Mouse (Mus musculus) inflammation-experienced regulatory T-cells, adult 6 months (primary cell): ENCODE results near the gene Eif4g3. TPM values are rescaled to one million over a fixed set of nuclear protein-coding genes. Genes with fewer than 3 reads are reported as not detected.

Experiments
- ATAC-seq: one replicate; pipeline ENCODE4 v1.8.0; 2017
- polyA plus RNA-seq, 3 experiments: library from polyadenylated mRNA; unstranded; fragments of 100-300 nt; shearing (Covaris generic); gene quantifications; one replicate each; pipeline ENCODE4 v1.2.1; 2017

The Eif4g3 gene
- polyA plus RNA-seq, 3 experiments from 2014 or later: 33.8 to 51.8 (median 42.4) TPM

DNA sequence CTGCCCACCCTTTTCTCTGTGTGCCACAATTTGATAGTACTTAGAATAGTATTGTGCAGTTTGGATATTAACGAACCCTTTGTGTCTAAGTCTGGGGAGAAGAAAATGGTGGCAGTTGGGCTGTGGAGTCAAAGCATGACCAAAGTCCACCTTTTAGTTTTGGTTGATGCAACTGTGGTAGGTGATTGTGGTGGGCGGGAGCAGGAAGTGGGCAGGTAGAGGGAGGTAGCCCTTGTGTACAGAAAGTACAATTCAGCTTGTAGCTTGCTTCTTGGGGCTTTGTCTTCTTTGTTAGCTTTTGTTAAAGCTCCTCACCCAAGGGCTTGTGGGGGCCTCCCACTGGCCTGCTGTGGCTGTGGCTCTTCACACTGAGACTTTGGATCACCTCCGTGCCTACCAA lies 109.6 kb downstream of the Eif4g3 start:
- no peak for ATAC-seq

DNA sequence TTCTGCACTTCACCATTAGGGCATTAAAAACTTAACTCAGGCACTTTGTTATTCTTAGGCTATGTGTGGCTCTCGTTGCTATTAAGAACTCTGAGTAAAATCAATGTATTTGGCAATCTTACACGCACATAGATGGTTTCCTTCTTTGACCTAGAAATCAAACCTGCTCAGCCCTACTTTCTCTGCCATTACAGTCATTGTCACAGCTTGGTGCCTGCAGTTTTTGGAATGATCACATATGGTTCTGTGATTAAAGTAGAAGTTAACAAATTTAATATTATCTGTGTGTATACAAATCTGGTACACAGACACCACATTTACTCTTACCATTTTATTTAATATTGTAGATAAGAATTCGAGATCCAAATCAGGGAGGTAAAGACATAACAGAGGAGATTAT lies 112.1 kb downstream of the Eif4g3 start:
- ATAC-seq: no peak

GRCm38 (mm10) chr4:138107441-138108409 lies 114.9 kb downstream of the Eif4g3 start:
- peak; percentile 84 for ATAC-seq

GRCm38 (mm10) chr4:138108541-138108940 lies 115.7 kb downstream of the Eif4g3 start:
- no peak for ATAC-seq

DNA sequence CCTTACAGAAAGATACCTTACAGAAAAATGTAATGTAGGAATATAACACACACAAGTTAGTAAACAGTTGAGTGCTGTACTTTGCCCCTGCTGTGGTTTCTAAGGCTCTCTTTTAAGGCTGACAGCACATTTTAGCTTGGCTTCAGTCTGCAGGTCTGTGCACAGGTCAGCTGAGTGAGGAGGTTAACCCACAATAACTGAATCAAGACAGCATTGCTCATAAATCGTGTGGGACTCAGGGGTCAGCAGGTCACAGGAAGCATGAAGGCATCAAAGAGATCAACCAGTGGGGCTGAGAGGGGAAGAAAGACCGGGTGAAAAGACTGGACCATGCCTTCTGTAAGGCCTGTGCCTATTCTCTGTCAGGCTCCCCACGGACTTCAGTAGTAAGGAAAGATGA lies 116.5 kb downstream of the Eif4g3 start:
- no peak for ATAC-seq

- no peak for ATAC-seq
Measured at GRCm38 (mm10) chr4:138111858-138112257, 119.0 kb downstream of the Eif4g3 start.

DNA sequence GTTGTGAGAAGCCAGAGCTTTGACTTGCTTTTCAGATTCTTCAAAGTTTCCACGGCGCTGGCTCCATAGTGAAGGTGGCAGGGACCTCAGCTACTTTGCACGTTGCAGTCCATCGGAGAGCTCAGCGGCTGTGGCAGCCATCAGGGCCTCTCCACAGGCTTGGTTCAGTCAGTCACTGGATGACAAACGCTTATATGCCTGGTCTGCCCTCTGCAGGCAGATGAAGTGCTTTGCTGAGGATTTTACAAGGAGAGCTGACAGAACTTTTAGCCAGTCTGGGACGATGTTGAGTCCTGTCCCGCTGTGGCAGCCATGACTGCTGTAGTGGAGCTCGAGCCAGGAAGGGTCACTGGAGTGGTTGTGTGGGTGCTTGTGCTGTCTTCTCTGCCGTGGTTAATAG lies 126.9 kb downstream of the Eif4g3 start:
- no peak for ATAC-seq

DNA sequence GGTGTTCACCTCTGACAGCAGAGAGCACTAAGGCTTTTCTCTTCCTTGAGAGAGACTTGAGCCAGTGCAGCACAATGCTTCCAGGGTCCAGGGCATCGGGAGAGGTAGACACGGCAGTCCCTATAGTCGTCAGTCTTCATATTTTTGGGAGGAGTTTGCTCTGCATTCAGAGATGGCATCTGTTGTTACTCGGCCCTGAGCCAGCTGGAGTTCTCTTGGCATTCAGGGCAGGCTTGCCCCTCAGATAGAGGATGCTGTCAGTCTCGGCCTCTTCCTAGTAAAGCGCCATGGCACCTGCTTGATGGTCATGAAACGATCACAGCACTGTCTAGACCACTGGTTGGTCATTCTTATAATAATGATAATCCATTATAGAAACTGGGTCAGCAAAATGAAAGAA lies 131.2 kb downstream of the Eif4g3 start:
- ATAC-seq: no peak

DNA sequence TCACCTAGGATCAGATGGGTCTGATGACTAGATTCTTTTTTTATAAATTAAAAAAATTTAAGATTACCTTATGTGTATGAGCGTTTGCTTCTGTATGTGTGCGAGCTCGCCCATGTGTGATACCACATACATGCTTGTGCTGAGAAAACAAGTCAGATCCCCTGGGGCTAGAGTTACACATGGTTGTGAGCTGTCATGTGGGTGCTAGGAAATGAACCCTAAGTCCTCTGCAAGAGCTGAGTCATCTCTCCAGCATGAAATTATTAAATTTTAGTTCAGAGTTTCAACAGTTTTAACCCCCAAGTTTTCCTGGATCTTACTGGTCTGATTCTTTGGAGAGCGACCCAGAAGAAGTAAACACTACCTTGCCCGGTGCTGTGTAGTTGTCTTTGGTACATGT lies 134.5 kb downstream of the Eif4g3 start:
- ATAC-seq: no peak

- ATAC-seq: no peak
Measured at GRCm38 (mm10) chr4:138127781-138128180, 135.0 kb downstream of the Eif4g3 start.

DNA sequence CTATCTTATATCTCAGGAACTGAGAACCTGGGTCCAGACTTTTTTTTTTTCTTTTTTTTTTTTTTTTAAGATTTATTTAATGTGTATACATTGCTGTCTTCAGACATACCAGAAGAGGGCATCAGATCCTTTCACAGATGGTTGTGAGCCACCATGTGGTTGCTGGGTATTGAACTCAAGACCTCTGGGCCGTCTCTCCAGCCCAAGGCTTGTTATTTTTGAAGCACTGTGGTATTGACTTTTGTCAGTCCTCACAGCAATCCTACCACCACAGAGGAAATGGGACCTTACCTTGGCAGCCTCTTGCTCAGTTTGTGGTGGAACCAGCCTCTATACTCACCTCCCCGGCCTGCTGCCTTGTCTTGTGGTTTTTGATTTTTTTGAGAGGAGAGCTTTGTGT lies 137.3 kb downstream of the Eif4g3 start:
- ATAC-seq: no peak

- no peak for ATAC-seq
Measured at GRCm38 (mm10) chr4:138131226-138131625, 138.4 kb downstream of the Eif4g3 start.

GRCm38 (mm10) chr4:138131716-138132115 lies 138.9 kb downstream of the Eif4g3 start:
- ATAC-seq: no peak

DNA sequence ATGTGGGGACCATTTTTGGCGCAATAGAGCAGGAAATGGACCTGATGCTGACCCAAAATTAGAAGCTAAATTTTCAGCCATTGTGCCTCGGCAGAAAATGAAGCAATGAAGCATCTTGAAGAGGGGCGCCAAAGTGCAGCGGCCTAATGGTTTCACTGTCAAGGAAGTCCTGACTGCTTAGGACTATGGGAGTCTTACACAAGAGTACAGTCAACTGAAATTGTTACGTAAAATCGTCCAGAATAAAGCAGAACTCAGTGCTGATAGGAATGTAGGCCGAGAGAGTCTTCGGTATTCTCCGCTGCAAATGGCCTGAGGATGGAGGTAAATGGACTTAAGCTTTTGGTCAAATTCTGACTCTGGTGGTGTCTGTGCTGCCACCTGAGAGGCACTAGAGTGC lies 140.5 kb downstream of the Eif4g3 start:
- no peak for ATAC-seq

DNA sequence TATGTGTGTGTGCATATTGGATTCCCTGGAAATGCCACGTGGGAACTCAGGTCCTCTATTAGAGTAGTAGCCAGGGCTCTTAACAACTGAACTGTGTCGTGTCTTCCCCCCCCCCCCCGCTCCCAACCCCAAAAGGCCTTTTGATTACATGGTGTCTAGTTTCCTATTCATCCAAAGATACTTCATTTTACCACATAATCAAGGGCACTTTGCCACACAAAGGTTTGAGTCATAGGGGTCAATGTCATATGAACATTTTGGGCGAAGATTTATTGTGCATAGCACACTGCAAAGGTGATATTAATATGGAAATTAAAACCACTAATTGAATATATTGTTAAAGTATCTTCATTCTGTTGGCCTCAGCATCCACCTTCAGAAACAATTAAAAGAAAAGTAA lies 144.5 kb downstream of the Eif4g3 start:
- no peak for ATAC-seq

GRCm38 (mm10) chr4:138137804-138138203 lies 145.0 kb downstream of the Eif4g3 start:
- no peak for ATAC-seq

GRCm38 (mm10) chr4:138138219-138138618 lies 145.4 kb downstream of the Eif4g3 start:
- no peak for ATAC-seq

GRCm38 (mm10) chr4:138141358-138141757 lies 148.5 kb downstream of the Eif4g3 start:
- ATAC-seq: no peak

DNA sequence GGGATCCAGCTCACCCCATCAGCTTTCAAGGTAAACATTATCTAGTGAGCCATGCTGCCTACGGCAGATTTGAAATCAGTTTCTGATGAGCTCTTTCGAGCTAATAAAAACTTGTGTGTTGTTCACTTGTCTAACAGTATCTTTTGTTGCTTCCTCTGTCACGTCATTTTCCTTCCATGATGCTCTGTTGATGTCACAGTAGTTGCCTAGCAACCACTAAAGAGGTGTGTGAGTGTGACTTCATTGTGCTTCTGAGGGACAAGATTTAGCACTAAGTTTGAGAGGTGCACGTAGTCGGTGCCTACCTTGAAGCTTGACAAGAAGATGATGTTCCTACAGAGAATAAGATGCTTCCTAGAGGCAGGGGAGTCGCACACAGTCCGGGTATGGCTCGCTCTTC lies 154.4 kb downstream of the Eif4g3 start:
- ATAC-seq: no peak

- ATAC-seq: no peak
Measured at GRCm38 (mm10) chr4:138149977-138150376, 157.2 kb downstream of the Eif4g3 start.

DNA sequence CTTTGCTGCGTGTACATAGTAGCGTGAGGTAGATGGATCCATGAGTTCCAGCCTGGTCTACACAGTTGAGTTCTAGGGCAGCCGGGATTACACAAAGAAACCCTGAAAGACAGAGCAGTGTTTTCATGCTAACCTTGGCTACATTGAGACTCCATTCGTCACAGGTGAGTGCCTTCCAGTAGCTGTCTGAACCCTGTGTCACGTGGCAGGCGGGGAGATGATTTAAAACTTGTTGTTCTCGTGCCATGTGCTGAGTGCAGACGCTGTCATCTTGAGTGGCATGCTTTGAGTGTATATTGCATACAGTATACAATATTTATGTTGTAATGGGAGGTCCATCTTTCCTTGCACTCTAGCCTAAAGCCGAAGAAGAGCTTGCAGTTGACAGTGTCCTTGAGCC lies 158.4 kb downstream of the Eif4g3 start:
- ATAC-seq: no peak

- ATAC-seq: no peak
Measured at GRCm38 (mm10) chr4:138153980-138154379, 161.2 kb downstream of the Eif4g3 start.

- no peak for ATAC-seq
Measured at GRCm38 (mm10) chr4:138160918-138161317, 168.1 kb downstream of the Eif4g3 start.

DNA sequence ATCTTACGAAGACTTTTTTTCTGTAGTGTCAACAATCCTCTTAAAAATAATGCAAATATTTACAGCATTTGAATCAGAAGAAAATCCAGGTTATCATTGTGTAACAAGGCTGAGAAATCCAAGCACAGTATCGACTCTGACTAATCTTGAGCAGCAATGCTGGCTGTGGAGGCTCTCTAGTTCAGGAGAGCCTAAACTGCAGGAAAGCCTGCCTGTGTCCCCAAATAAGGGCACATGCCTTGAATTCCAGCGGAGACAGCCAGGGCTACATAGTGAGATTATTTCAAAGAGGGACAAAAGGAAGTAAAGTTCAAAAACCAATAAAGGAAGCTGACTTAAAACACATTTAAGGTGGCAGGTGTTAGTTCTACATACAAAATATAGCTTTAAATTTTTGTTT lies 168.7 kb downstream of the Eif4g3 start:
- no peak for ATAC-seq

- ATAC-seq: no peak
Measured at GRCm38 (mm10) chr4:138163836-138164235, 171.0 kb downstream of the Eif4g3 start.
